Mouse (Mus musculus): Measurements from ENCODE around the gene Lct. TPM values are rescaled to one million over a fixed set of nuclear protein-coding genes. Genes with fewer than 3 reads are reported as not detected.
"Not testable (repeated sequence)": the region's sequence is repeated elsewhere in the genome, so short reads cannot be mapped to it uniquely, and the experiment has no call there.

Lct gene
- polyA plus RNA-seq, 1 experiment, result 0.42 TPM

DNA sequence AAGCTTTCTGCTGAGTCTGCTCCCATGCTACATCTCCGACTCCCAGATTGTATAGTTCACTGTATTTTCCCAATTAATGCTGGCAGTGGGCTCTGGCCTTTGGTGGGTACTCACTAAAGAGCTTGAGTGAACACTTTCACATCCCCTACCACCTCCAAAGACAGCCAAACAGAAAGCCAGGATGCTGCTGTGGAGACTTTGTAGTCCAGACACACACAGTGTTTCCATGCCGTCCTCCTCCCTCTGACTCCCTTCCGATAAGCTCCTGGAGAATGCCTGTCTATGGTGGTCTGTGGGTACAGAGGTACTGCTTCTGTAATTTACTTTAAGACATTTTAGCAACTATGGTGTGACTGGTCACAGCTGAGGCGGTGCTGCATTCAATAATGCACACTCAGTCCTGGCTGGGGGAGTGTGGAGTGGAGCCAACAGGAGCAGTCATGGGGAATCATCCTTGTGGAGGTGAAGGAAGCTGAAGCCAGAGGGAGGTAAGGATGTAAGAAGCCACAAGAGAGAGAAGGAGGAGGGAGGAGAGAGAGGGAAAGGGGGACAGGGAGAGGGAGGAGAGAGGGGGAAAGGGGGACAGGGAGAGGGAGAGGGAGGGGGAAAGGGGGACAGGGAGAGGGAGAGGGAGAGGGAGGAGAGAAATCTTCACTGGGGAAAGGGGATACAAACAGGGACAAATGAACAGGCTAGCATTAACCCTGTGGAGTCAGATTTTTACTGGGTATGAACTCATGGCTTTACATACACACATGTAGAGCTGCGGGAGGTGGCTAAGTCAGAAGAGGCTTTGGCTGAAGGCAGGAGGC lies 32.2 kb downstream of the Lct start:
- DNase-seq (ENCODE audit: extremely low spot score in 1 of 2, low spot score in 1 of 2), result no peak

DNA sequence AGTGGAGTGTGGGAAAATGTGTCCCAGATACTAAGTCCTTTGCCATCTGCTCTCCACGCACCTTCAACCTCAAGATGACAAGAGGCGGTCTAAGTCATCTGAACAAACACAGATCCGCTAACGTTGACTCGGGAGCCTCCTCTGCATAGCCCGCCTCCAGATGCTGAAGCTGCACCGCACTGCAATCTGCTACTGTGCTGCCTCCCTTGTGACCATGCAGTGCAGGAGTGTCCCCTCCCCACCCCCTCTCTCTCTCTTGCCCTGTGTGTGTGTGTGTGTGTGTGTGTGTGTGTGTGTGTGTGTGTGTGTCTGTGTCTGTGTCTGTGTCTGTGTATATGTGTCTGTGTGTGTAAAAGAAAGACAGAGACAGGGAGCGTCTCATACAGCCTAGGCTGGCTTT lies 32.8 kb downstream of the Lct start:
- DNase-seq (ENCODE audit: extremely low spot score in 1 of 2, low spot score in 1 of 2), result peak in 1 of 2 experiments; percentile 15

DNA sequence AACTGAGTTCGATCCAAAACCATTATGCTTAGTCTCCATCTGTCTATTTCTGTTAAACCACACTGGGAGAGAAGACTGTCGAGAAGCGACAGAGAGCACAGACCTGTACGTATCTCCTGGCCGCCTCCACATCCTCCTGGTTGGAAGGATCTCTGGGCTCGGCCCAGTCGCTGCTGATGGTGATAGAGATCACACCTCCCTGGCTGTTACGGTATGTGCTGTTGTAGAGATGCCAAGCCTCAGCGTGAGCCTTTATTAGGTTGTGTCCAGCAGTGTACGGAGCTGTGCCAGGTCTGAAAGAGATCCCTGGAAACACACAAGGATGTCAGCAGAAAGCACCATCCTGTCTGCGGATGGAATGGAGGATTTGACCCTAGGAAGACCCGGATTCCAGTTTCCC lies 34.6 kb downstream of the Lct start:
- no peak for DNase-seq (ENCODE audit: extremely low spot score in 1 of 2, low spot score in 1 of 2)

DNA sequence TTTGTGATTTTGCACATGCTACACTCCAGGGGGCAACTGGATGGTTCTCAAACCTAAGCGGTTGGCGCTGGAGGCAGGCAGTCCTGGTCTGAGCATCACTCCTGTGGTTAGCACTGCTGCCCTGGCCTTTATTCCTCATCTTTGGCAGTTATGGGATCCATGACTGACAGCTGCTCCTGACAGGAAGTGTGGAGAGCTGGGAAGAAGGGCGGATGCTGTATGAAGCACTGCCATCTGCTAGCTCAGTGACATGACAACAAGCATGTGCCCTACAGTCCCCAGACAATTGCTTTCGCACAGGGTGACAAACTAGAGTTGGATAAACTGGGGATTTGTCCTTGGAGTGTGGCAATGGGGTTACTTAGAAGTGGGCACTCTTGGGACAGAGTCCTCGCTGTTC lies 37.8 kb downstream of the Lct start:
- DNase-seq (ENCODE audit: extremely low spot score in 1 of 2, low spot score in 1 of 2), result no peak

DNA sequence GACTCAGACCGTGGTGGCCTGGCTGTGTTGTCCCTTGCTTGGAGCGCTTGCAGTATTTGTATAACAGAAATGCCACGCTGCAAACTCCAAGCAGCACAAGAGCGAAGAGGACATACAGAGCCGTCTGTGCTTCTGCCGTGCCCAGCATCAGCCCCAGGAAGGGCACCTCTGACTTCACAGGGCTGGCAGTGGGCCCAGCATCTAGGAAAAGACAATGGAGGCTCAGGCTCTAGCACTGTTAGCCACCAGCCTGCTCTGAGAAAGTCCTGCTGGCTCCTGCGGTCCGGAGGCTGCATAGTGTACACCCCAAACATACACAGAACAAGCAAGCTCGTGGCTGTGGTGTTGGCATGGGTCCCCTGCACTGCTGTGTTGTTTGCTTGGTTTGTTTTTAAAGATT lies 43.0 kb downstream of the Lct start:
- DNase-seq (ENCODE audit: extremely low spot score in 1 of 2, low spot score in 1 of 2), result no peak

DNA sequence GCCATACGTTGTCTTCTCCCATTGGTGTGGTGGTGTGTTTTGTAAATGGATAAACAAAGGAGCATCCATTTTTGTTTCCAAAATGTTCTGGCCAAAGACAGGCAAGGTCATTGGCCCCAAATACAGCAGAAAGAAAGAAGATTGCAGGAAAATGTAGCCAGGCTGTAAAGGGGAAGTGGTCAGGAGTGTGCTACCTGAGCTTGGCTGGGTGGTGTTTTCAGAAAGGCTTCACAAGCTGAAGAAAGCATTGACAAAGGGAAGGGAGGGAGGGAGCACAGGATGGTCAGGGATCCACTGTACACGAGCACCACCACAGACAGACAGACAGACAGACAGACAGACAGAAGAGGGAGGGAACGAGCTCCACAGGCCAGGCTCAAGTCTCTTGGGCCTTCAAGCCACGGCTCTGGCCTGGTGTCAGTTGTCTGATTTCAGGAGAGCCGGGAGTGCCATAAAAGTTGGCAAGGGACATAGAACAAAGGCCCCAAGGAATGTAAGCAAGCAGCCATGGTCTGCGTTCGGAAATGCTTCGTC lies 43.9 kb downstream of the Lct start:
- no peak for DNase-seq (ENCODE audit: extremely low spot score in 1 of 2, low spot score in 1 of 2)

DNA sequence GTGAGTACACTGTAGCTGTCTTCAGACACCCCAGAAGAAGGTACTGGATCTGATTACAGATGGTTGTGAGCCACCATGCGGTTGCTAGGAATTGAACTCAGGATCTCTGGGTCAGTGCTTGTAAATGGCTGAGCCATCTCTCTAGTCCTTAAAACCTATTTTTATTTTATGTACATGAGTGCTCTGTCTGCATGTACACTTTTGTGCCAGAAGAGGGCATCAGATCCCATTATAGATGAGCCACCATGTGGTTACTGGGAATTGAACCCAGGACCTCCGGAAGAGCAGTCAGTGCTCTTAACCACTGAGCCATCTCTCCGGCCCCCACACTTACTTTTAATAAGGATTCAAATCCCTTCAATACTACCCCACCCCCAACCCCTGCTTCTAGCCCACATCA lies 45.2 kb downstream of the Lct start:
- DNase-seq (ENCODE audit: extremely low spot score in 1 of 2, low spot score in 1 of 2), result no peak

DNA sequence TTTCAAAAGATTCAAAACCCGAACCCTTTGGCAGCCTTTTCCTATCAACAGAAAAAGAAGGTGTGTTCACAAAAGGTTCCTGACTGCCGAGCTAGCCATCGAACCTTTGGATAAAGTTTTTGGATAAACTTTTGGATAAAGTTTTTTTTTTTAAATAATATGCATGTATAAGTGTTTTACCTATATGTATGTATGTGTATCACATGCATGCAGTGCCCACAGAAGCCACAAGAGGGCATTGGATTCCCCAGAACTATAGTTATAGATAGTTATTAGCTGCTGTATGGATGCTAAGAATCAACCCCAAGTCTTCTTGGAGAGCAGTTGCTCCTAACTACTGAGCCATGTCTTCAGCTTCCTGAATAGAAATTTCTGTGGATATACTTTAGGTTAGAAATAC lies 46.4 kb downstream of the Lct start:
- DNase-seq (ENCODE audit: extremely low spot score in 1 of 2, low spot score in 1 of 2), result no peak

DNA sequence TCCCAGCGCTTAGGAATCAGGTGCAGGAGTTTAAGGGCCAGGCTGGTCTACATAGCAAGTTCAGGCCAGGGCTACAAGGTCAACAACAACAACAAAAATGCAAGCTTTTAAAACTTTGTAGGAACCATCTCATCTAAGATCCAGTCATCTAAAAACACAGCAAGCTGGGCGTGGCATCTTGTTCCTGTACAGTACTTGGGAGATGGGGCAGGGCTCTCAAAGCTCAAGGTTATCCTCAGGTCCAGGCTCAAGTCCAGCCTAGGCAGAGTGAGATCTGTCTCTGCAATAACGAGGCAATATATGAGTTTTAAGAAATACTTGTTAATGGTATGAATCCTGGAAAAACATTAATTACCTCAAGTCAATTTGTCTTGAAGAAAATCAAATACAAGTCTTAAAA lies 49.6 kb downstream of the Lct start:
- no peak for DNase-seq (ENCODE audit: extremely low spot score in 1 of 2, low spot score in 1 of 2)

DNA sequence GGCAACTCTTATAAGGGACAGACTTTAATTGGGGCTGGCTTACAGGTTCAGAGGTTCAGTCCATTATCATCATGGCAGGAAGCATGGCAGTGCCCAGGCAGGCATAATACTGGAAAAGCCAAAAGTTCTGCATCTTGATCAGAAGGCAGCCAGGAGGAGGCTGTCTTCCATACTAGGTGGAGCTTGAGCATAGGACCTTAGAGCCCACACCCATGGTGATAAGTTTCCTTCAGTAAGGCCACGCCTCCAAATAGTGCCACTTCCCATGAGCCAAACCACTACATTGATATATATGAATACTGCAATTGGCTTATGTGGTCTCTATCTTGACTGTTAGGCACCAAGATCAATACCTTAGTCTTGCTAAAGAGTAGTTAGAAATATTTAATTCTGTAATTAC lies 52.2 kb downstream of the Lct start:
- DNase-seq (ENCODE audit: extremely low spot score in 1 of 2, low spot score in 1 of 2), result no peak

DNA sequence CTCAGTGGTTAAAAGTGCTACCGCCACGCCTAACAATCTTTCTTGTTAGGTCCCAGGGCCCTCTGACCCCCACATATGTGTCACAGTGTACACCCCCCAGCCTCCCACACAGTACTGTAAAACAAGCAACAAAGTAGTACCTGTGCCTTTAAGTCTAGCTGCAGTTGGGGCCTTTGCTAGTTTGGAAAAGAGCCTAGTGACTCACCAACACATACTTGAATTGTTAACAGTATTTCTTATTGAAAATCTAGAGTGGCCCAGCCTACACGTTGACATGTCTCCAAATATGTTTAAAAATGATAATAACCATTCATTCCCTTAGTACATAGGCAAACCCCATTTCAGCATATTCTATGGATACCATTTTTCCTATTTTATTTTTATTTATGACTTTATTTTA lies 57.4 kb downstream of the Lct start:
- no peak for DNase-seq (ENCODE audit: extremely low spot score in 1 of 2, low spot score in 1 of 2)

DNA sequence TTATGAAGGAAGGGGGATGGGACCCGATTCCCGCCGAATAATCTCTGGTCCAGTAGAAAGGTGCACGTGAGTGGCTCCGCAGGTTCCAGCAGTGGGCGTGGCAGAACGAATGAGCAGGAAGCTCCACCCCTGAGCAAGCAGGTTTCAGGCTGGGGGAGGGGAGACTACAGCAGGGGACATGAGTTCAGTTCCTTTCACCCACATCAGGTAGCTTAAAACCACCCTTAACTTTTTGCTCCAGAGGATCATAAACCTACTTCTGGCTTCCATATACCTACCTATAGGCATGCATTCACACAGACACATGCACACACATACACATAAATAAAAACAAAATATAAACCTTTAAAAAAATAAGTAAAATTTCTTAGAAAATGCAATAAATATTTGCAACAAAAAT lies 61.1 kb downstream of the Lct start:
- not testable (repeated sequence) for DNase-seq (ENCODE audit: extremely low spot score in 1 of 2, low spot score in 1 of 2)

DNA sequence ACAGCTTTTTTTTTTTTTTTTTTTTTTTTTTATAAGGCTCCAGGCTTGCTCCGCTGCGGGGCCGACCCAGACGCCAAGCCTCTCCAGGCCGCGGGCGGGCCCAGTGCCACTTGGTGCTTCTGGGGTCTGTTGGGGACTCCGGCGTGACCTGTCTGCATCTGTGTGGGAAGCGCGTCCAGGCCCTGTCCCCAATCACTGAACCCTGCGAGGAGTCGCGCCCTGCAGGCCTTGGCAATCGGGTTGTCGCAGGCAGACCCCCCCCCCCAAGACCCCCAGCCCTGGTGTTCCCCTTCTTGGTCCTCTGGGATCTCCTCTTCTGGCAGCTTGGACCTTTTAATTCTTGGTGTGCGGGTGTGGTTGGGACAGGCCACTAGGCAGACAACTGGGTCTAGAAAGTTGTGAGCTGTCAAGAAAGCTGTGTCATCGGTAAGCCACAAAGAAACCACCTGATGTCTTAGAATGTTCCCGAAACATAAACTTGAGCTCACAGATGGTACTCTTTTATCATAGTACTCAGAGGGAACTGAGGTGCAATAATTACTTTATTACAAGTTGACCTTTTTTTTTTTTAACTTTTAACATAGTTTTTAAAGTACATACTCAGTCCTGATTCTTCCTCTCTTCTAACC lies 83.3 kb downstream of the Lct start:
- DNase-seq (ENCODE audit: extremely low spot score in 1 of 2, low spot score in 1 of 2), result no peak

DNA sequence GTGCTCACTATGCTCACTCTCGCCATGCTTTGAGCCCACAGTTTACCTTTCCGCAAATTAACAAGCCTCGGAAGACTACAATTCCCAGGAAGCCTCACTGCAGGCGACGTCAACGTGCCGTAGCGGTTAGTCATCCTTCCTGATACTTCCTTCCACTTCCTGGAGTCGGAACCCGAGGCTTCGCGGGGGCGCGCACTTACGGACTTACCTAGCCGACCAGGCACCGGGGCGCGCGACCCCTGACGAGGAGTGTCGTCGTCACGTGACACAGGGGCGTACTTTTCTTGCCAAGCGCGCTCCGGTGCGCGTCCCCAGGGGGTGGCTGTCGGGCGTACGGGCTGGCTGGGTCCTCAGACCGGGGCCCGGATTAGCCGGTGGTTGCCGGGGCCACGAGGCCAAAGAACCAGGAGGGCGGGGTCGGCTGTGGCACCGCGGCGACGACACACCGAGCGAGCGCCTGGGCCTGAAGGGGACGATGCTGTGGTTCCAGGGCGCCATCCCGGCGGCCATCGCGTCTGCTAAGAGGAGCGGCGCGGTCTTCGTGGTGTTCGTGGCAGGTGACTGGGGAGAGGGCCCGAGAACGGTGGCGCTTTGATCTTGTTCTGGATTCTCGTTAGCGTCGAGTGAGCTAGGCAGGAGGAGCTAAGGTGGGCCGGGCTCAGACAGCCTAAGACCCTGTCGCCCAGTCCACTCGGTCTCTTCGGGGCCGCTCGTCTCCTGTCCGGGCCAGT lies 84.0 kb downstream of the Lct start:
- DNase-seq (ENCODE audit: extremely low spot score in 1 of 2, low spot score in 1 of 2), result peak; percentile 95 to 97

DNA sequence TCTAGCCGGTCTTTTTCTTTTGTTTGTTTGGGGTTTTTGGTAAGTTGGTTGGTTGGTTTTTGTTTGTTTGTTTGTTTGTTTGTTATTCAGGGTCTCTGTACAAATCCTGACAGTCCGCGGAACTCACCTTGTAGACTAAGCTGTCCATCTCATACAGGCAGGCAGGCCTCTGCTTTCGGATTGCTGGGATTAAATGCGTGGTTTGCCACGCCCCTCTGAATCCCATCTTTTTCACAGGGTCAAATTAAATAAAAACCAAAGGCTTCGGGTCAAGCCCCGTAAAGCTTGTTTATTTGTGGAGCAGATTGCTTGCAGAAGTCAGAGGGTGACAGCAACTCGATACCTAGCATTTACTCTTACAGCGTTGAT lies 84.5 kb downstream of the Lct start, which contains the start of gene Ubxn4:
Gene Ubxn4, plus strand, starts transcription at position 338 of the 369 bp plus-strand sequence.
- DNase-seq (ENCODE audit: extremely low spot score in 1 of 2, low spot score in 1 of 2), result no peak

DNA sequence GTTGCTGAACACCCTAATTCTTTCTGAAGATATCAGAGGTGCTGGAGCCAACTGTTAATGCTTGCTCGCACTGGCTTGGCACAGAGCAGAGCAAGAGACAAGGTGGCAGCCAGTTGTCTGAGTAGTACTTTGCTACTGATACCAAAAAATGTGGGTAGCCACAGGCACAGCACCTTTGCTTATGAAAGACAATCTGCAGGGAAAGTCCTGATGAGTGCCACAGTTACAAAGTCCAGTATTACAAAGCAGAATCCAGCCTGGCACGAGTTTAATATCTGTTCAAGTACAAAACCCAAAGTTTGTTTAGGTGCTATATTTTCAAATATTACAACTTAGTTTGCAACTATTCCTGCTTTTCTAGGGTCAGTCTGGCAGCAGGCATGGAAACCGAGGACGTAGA lies 92.9 kb downstream of the Lct start:
- no peak for DNase-seq (ENCODE audit: extremely low spot score in 1 of 2, low spot score in 1 of 2)

Other genes starting within 250 kb of the Lct start
- gene Zranb3, start 225.3 kb downstream of the Lct start, polyA plus RNA-seq (2012; rRNA removed), result 5.7 and 6.1 TPM in 2 replicates
- 352 and 375 TPM in 2 replicates for gene R3hdm1, start 225.0 kb downstream of the Lct start, polyA plus RNA-seq (2012; rRNA removed)
- 43.4 and 45.9 TPM in 2 replicates for gene Ubxn4, start 84.4 kb downstream of the Lct start, polyA plus RNA-seq (2012; rRNA removed)
- 8.9 and 11.2 TPM in 2 replicates for gene Mcm6, start 31.3 kb upstream of the Lct start, polyA plus RNA-seq (2012; rRNA removed)
- 39.9 and 45.7 TPM in 2 replicates for gene Dars, start 89.0 kb upstream of the Lct start, polyA plus RNA-seq (2012; rRNA removed)

Measured in frontal cortex, adult 2 months (tissue).